Mouse (Mus musculus): ENCODE measurements at regions not wholly inside any gene's neighbourhood (a gene's known extent, or its start where the extent isn't known, plus 50 kb on each side); places are given as distances from the start of the nearest gene placed in this dataset.

DNA sequence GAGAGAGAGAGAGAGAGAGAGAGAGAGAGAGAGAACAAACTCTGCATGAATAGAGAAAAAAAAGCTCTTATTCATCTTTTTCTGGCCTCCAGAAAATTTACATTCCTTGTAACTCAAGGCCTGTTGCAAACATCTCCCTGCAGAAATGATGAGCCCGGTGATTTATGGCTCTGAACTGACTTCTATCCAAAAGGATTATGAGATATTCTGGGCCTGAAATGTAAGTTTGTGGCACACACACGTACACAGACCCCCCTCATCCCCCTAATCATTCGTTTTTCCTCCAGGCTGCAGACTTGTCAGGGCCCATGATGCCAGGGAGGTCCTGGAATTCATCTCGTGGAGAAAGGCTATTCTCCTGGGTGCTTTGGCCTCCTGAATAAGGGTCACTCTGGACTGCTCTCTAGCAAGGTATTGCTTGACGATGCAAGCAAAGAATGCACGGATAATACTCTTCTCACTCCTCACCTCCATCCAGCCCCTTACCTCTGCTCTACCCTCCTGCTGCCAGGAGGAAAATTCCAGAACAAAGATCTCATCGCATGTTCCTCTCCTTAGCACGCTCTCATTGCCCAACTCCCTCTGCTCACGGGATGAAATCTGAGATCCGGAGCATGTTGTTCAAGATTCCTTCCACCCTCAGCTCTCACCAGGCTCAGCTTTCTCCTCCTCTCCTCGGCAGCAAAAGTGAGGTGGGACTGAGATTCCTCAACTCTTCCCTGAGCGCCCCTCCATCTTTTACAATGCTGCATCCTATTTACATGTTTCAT is 362.0 kb upstream of the Klf4 start:
- Histone ChIP-seq H3K9ac (ENCODE audit: low read length) (no peak overlapping the region), H3K4me3 (ENCODE audit: low read depth, low read length) (no peak overlapping the region), H3K9me3 (ENCODE audit: control insufficient read depth, low read length) (no peaks in the 10 kb centered on the region), H3K27ac (replicated peaks; ENCODE audit: low read depth, low read length) (no peak overlapping the region), H3K4me2 (ENCODE audit: low read depth, severe bottlenecking) (no peak overlapping the region), H3K27me3 (ENCODE audit: control insufficient read depth, insufficient read depth, low read length) (no peaks in the 10 kb centered on the region), H3K4me1 (ENCODE audit: control insufficient read depth, insufficient read depth, low read length) (no peaks in the 10 kb centered on the region), H3K36me3 (ENCODE audit: control insufficient read depth, insufficient read depth, low read length) (no peaks in the 10 kb centered on the region)
- ATAC-seq (ENCODE audit: insufficient number of reproducible peaks, low FRiP score, low TSS enrichment, low read depth) (no peak), DNase-seq (ENCODE audit: low spot score) (no peak)
- WGBS: 69% methylated on average over 12 of the region's 12 CpGs

DNA sequence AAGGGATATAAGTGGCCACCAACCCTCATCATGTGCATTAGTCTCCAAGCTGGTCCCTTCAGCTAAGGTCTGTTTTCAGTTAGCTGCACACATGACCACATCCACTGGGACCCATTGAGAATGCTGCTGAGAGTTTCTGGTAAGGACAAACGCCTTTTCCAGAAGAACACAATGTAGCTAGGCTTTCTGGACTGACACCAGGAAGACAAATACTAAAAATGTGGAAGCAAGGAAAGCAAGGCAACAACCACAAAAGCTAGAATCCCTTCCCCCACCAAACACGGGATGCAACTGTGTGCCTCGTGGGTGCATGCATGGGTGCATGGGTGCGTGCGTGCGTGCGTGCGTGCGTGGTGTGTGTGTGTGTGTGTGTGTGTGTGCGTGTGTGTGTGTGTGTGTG is 359.4 kb upstream of the Klf4 start:
- no peaks in the 10 kb centered on the region for H3K36me3 ChIP-seq (ENCODE audit: control insufficient read depth, insufficient read depth, low read length)
- H3K27ac ChIP-seq (replicated peaks; ENCODE audit: low read depth, low read length): no peak overlapping the region
- H3K27me3 ChIP-seq (ENCODE audit: control insufficient read depth, insufficient read depth, low read length): no peaks in the 10 kb centered on the region
- no peak overlapping the region for H3K4me2 ChIP-seq (ENCODE audit: low read depth, severe bottlenecking)
- no peaks in the 10 kb centered on the region for H3K9me3 ChIP-seq (ENCODE audit: control insufficient read depth, low read length)
- no peak overlapping the region for H3K4me3 ChIP-seq (ENCODE audit: low read depth, low read length)
- DNase-seq (ENCODE audit: low spot score) (no peak), ATAC-seq (ENCODE audit: insufficient number of reproducible peaks, low FRiP score, low TSS enrichment, low read depth) (no peak)
- H3K9ac ChIP-seq (ENCODE audit: low read length): no peak overlapping the region
- WGBS: 92% methylated on average over 10 of the region's 10 CpGs
- H3K4me1 ChIP-seq (ENCODE audit: control insufficient read depth, insufficient read depth, low read length): no peaks in the 10 kb centered on the region

DNA sequence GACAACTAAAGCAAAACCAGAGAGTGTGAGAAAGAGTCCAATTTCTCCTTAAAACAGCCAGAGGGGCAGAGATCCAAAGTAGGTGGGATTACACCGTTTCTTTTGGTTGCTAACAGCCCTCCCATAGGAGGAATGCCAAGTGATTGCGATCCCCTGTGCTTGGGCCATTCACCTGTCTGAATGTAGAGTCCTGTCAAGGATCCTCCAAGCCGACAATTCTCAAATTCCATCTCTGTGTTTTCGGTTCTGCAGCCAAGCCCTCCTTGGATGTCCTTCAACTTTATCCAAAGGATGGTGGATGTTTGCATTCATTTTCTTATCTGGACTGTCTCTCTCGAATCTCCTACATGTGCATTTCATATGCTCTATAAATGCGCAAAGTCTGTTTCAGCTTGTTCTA is 355.3 kb upstream of the Klf4 start:
- no peak overlapping the region for H3K9ac ChIP-seq (ENCODE audit: low read length)
- DNase-seq (ENCODE audit: low spot score): no peak
- 92% methylated on average over 6 of the region's 6 CpGs for WGBS

DNA sequence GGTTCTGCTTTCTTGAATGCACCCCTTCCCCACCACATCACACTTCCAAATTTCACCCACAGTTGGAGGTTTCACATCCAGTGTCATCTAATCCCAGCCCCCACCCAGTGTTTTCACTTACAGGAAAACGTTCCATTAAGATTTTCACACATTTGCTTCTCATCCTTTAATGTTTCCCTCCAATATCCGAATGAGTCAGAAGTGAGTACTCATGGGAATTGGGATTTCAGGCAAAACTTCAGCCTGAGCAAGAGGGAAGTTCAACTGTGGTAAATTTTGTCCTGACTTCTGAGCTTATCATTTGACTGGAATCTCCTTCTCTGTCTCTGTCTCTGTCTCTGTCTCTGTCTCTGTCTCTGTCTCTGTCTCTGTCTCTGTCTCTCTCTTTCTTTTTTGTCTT is 350.3 kb upstream of the Klf4 start:
- no peak for ATAC-seq (ENCODE audit: insufficient number of reproducible peaks, low FRiP score, low TSS enrichment, low read depth)

More for the DNA sequence above, 355.3 kb upstream of the Klf4 start:
- Histone ChIP-seq H3K27me3 (ENCODE audit: control insufficient read depth, insufficient read depth, low read length) (no peaks in the 10 kb centered on the region), H3K36me3 (ENCODE audit: control insufficient read depth, insufficient read depth, low read length) (no peaks in the 10 kb centered on the region), H3K4me3 (ENCODE audit: low read depth, low read length) (no peak overlapping the region), H3K27ac (replicated peaks; ENCODE audit: low read depth, low read length) (no peak overlapping the region), H3K9me3 (ENCODE audit: control insufficient read depth, low read length) (no peaks in the 10 kb centered on the region), H3K4me1 (ENCODE audit: control insufficient read depth, insufficient read depth, low read length) (no peaks in the 10 kb centered on the region), H3K4me2 (ENCODE audit: low read depth, severe bottlenecking) (no peak overlapping the region)
- no peak for ATAC-seq (ENCODE audit: insufficient number of reproducible peaks, low FRiP score, low TSS enrichment, low read depth)

DNA sequence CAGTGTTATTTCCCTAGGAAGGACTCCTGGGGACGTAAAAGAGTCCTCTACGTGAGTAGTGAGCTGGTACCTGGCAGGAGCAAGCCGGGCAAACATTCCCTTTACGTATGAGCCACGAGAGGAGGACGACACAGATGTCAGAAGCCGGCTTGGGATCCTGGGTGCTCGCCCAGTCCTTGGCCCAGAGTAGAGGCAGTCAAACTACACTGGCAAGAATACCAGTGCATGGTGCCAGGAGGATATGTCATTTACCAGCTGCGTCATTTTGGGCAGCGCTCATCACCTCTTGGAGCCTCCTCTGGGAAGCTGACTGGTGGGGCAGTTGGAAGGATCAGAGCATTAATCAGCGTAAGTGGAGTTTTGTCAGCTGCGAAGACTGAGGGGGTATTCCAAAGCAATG is 343.0 kb upstream of the Klf4 start:
- Histone ChIP-seq H3K4me2 (ENCODE audit: low read depth, severe bottlenecking) (no peak overlapping the region), H3K36me3 (ENCODE audit: control insufficient read depth, insufficient read depth, low read length) (no peaks in the 10 kb centered on the region), H3K27ac (replicated peaks; ENCODE audit: low read depth, low read length) (no peak overlapping the region), H3K4me3 (ENCODE audit: low read depth, low read length) (no peak overlapping the region), H3K27me3 (ENCODE audit: control insufficient read depth, insufficient read depth, low read length) (no peaks in the 10 kb centered on the region), H3K9me3 (ENCODE audit: control insufficient read depth, low read length) (no peaks in the 10 kb centered on the region), H3K9ac (ENCODE audit: low read length) (no peak overlapping the region), H3K4me1 (ENCODE audit: control insufficient read depth, insufficient read depth, low read length) (no peaks in the 10 kb centered on the region)
- ATAC-seq (ENCODE audit: insufficient number of reproducible peaks, low FRiP score, low TSS enrichment, low read depth) (no peak), DNase-seq (ENCODE audit: low spot score) (no peak)
- 87% methylated on average over 12 of the region's 12 CpGs for WGBS

More for the DNA sequence above, 350.3 kb upstream of the Klf4 start:
- Histone ChIP-seq H3K27me3 (ENCODE audit: control insufficient read depth, insufficient read depth, low read length) (no peaks in the 10 kb centered on the region), H3K9me3 (ENCODE audit: control insufficient read depth, low read length) (no peaks in the 10 kb centered on the region), H3K4me1 (ENCODE audit: control insufficient read depth, insufficient read depth, low read length) (no peaks in the 10 kb centered on the region), H3K9ac (ENCODE audit: low read length) (no peak overlapping the region), H3K36me3 (ENCODE audit: control insufficient read depth, insufficient read depth, low read length) (no peaks in the 10 kb centered on the region), H3K4me2 (ENCODE audit: low read depth, severe bottlenecking) (no peak overlapping the region), H3K4me3 (ENCODE audit: low read depth, low read length) (no peak overlapping the region), H3K27ac (replicated peaks; ENCODE audit: low read depth, low read length) (no peak overlapping the region)
- WGBS: 62% methylated on average over 2 of the region's 2 CpGs
- no peak for DNase-seq (ENCODE audit: low spot score)

DNA sequence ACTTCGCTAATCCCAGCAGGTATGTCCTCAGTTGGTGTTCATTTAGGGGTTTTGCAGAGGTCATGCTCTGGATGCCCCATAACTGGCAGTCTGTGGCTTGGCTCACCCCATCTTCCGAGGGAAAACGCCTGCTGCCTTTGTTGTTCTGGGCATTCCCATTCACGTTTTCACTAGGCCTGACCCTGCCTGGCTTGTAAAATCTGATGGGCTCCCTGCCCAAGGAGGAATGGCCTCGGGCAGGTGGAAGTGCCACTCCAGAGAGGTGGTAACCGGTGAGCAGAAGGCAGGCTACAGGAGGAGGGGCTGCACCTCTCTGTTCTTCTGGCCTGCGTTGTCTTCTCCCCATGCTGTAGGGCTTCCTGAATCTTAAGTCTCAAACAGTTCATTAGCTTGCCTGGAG is 342.6 kb upstream of the Klf4 start:
- H3K27me3 ChIP-seq (ENCODE audit: control insufficient read depth, insufficient read depth, low read length): no peaks in the 10 kb centered on the region
- no peak overlapping the region for H3K4me3 ChIP-seq (ENCODE audit: low read depth, low read length)
- H3K9ac ChIP-seq (ENCODE audit: low read length): no peak overlapping the region
- 62% methylated on average over 7 of the region's 7 CpGs for WGBS
- H3K36me3 ChIP-seq (ENCODE audit: control insufficient read depth, insufficient read depth, low read length): no peaks in the 10 kb centered on the region
- no peak overlapping the region for H3K27ac ChIP-seq (replicated peaks; ENCODE audit: low read depth, low read length)
- no peak for ATAC-seq (ENCODE audit: insufficient number of reproducible peaks, low FRiP score, low TSS enrichment, low read depth)
- no peaks in the 10 kb centered on the region for H3K9me3 ChIP-seq (ENCODE audit: control insufficient read depth, low read length)
- no peak for DNase-seq (ENCODE audit: low spot score)
- H3K4me1 ChIP-seq (ENCODE audit: control insufficient read depth, insufficient read depth, low read length): no peaks in the 10 kb centered on the region
- no peak overlapping the region for H3K4me2 ChIP-seq (ENCODE audit: low read depth, severe bottlenecking)

DNA sequence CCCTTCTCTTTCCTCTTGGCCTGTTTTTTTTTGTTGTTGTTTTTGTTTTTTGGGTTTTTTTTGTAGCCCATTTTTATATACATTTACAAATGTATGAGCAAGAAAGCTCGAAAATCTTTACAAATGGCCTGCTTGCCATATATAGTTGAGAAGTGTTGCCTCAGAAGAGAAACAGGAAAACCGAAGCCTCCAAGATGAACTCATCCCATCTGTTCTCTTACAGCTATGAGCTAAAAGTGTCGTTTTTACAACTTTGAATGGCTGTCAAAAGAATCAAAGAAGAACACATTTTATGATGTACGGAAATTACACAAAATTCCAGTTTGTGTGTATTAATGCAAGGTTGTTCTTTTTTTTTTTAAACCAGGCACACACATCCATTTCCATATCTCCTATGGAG is 342.0 kb upstream of the Klf4 start:
- Histone ChIP-seq H3K9me3 (ENCODE audit: control insufficient read depth, low read length) (no peaks in the 10 kb centered on the region), H3K9ac (ENCODE audit: low read length) (no peak overlapping the region), H3K4me2 (ENCODE audit: low read depth, severe bottlenecking) (no peak overlapping the region), H3K4me1 (ENCODE audit: control insufficient read depth, insufficient read depth, low read length) (no peaks in the 10 kb centered on the region), H3K4me3 (ENCODE audit: low read depth, low read length) (no peak overlapping the region), H3K27me3 (ENCODE audit: control insufficient read depth, insufficient read depth, low read length) (no peaks in the 10 kb centered on the region), H3K36me3 (ENCODE audit: control insufficient read depth, insufficient read depth, low read length) (no peaks in the 10 kb centered on the region), H3K27ac (replicated peaks; ENCODE audit: low read depth, low read length) (no peak overlapping the region)
- ATAC-seq (ENCODE audit: insufficient number of reproducible peaks, low FRiP score, low TSS enrichment, low read depth) (no peak), DNase-seq (ENCODE audit: low spot score) (no peak)
- WGBS: 90% methylated on average over 4 of the region's 4 CpGs

DNA sequence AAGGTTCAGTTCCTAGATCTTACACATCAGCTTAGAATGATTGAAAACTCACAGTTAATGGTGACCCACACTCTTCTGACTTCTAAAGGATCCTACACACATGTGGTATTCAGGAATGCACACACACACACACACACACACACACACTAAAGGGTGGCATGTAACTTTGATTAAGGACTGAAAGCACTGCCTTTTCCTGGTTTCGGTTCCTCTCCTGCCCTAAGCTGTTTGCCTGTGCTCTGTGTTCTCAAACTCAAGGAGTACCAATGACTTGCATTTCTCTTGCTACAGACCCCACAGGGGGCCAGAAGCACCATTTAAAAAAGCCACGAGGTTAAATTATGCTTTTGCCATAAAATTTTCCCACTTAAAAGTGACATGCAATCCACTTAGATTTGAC is 327.8 kb upstream of the Klf4 start:
- Histone ChIP-seq H3K4me1 (ENCODE audit: control insufficient read depth, insufficient read depth, low read length) (no peaks in the 10 kb centered on the region), H3K27ac (replicated peaks; ENCODE audit: low read depth, low read length) (no peak overlapping the region), H3K9me3 (ENCODE audit: control insufficient read depth, low read length) (no peaks in the 10 kb centered on the region), H3K9ac (ENCODE audit: low read length) (no peak overlapping the region), H3K36me3 (ENCODE audit: control insufficient read depth, insufficient read depth, low read length) (no peaks in the 10 kb centered on the region), H3K27me3 (ENCODE audit: control insufficient read depth, insufficient read depth, low read length) (no peaks in the 10 kb centered on the region), H3K4me3 (ENCODE audit: low read depth, low read length) (no peak overlapping the region), H3K4me2 (ENCODE audit: low read depth, severe bottlenecking) (no peak overlapping the region)
- WGBS: 73% methylated on average over 2 of the region's 2 CpGs
- DNase-seq (ENCODE audit: low spot score) (no peak), ATAC-seq (ENCODE audit: insufficient number of reproducible peaks, low FRiP score, low TSS enrichment, low read depth) (no peak)

DNA sequence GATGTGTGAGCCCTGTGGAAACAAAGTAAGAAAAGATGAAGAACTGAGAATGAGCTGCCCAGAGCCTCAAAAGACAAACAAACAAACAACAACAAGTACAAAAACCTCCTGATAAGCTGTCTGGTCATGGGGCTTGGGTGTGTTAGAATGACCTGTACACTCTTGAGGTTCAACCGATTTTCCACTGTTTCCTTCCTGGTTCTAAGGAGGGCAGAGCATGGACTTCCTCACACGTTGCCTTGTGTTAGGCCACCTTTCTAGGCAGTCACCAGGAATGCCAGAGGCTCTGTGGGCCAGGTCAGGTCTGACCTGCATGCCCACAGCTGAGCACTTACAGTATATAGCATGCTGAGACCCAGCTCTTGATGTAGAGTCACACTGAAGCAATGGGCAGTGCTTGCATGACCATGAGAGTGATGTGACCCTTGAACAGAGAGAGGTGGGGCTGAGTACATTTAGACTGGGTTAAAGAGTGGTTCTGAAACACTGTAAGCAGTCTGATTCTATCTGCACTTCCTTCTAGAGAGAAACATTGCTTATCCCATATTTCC is 327.0 kb upstream of the Klf4 start:
- no peak for DNase-seq (ENCODE audit: low spot score)
- H3K9me3 ChIP-seq (ENCODE audit: control insufficient read depth, low read length): no peaks in the 10 kb centered on the region
- no peak overlapping the region for H3K4me3 ChIP-seq (ENCODE audit: low read depth, low read length)
- ATAC-seq (ENCODE audit: insufficient number of reproducible peaks, low FRiP score, low TSS enrichment, low read depth): no peak
- H3K4me1 ChIP-seq (ENCODE audit: control insufficient read depth, insufficient read depth, low read length): no peaks in the 10 kb centered on the region
- no peak overlapping the region for H3K9ac ChIP-seq (ENCODE audit: low read length)
- H3K4me2 ChIP-seq (ENCODE audit: low read depth, severe bottlenecking): no peak overlapping the region
- H3K27ac ChIP-seq (replicated peaks; ENCODE audit: low read depth, low read length): no peak overlapping the region
- 81% methylated on average over 2 of the region's 2 CpGs for WGBS
- no peaks in the 10 kb centered on the region for H3K27me3 ChIP-seq (ENCODE audit: control insufficient read depth, insufficient read depth, low read length)
- no peaks in the 10 kb centered on the region for H3K36me3 ChIP-seq (ENCODE audit: control insufficient read depth, insufficient read depth, low read length)

Measured in limb, embryonic 11.5 days (tissue).